Mouse (Mus musculus) MEL (cell line): ENCODE measurements around the gene Mrps9.

ENCODE experiments used
- CTCF ChIP-seq, 3 experiments: IDR thresholded peaks in 2 of 3; conservative IDR thresholded peaks in 1 of 3; 2 replicates each; pipeline ENCODE4 v1.5.1; 2011 to 2012; ENCODE audit warnings: low read length in 3 of 3, low read depth in 2 of 3, mild to moderate bottlenecking in 2 of 3, improper control_type of control experiment in 1 of 3, inconsistent platforms in 1 of 3, mixed read lengths in 1 of 3, moderate library complexity in 1 of 3; ENCODE audit not compliant: control insufficient read depth in 1 of 3, insufficient read depth in 1 of 3, poor library complexity in 1 of 3, severe bottlenecking in 1 of 3
- HCFC1 ChIP-seq: IDR thresholded peaks from 2 replicates; pipeline ENCODE4 v1.6.1; 2012; ENCODE audit warnings: low read depth, mild to moderate bottlenecking, inconsistent platforms, low read length, improper control_type of control experiment, moderate library complexity
- POLR2AphosphoS2 ChIP-seq: IDR thresholded peaks from 2 replicates; pipeline ENCODE4 v1.6.1; 2011; ENCODE audit warnings: low read length, improper control_type of control experiment

DNA sequence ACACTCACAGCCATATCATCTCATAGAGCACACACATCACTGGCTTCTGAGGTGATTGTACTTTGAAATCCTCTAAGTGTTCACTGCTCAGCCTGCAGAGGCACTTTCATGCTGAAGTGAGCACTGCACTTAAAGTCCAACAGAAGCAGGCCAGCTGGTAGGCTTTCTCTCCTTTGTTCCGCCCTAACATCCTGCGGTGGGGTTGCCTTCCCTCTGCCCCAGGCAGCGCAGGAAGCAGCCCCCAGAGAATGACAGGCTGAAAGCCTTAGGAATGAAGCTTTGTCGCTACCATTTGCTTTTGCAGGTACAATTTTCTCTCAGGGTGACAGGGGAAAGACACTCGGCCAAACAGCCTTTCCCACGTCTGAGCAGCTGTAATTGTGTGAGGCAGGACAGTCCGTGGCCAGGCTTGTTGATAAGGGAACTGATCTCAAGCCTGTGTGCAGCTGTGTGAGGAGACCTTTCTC lies 38.4 kb downstream of the Mrps9 start:
- TF ChIP-seq HCFC1: no peak
- TF ChIP-seq POLR2AphosphoS2: no peak
- no peak for TF ChIP-seq CTCF (IDR thresholded peaks at IDR 0.05 in 2 of 3, conservative IDR thresholded peaks at IDR 0.05 in 1 of 3; ENCODE audit: control insufficient read depth in 1 of 3, insufficient read depth in 1 of 3, low read depth in 2 of 3, low read length in 3 of 3, poor library complexity in 1 of 3, severe bottlenecking in 1 of 3)
